Mouse (Mus musculus) thymus, adult 2 months (tissue): Measurements from ENCODE around the gene Ints11.

Experiments
- CTCF ChIP-seq: fragments of 200-500 bp; IDR thresholded peaks from 2 replicates; pipeline ENCODE4 v1.5.1; 2012; ENCODE audit warnings: mild to moderate bottlenecking, control low read depth, low read length, moderate library complexity, borderline replicate concordance; ENCODE audit not compliant: control insufficient read depth, poor library complexity, insufficient read depth; ENCODE audit errors: extremely low read depth
- POLR2A ChIP-seq: fragments of 200-500 bp; IDR thresholded peaks from 2 replicates; pipeline ENCODE4 v1.6.1; 2012; ENCODE audit warnings: mild to moderate bottlenecking, low read length, control low read depth, moderate library complexity; ENCODE audit not compliant: control insufficient read depth, poor library complexity, insufficient read depth; ENCODE audit errors: extremely low read depth

DNA sequence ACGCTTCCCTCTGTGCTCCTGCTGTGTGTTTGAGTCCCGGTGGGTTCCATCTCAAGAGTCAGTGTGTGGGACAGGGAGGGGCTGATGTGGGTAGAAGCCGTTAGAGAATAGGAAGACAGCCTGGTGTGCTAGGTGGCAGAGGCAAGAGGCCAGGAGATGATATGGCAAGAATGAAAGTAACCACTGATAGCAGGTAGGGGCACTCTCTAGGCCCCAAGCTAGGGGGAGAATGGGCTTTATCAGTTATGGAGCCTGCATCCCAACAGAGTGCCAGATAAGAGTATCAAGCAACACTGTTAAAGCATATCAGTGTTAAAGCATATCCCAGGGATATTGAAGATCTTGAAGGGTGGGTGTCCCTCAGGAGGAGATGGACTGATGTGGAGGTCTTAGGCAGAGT lies 12.5 kb upstream of the Ints11 start:
- no peak for TF ChIP-seq CTCF
- no peak for TF ChIP-seq POLR2A
